Mouse (Mus musculus) lung, embryonic 16.5 days (tissue): Measurements from ENCODE around the gene Cd320. TPM values are rescaled to one million over a fixed set of nuclear protein-coding genes. Genes with fewer than 3 reads are reported as not detected.

Experiments
- ATAC-seq: fragments of 200-750 bp; cut with Nextera tagmentation; 2 replicates; pipeline ENCODE4 v1.8.0; 2017; ENCODE audit warnings: low read depth, mild to moderate bottlenecking, moderate library complexity
- H3K27ac ChIP-seq: fragments of 300-500 bp; sonication (generic); 2 replicates; pipeline ENCODE4 v1.5.1; 2014; ENCODE audit warnings: mild to moderate bottlenecking, control low read depth, low read length
- H3K27me3 ChIP-seq: fragments of 300-500 bp; sonication (generic); 2 replicates; pipeline ENCODE4 v1.6.1; 2014; ENCODE audit warnings: low read depth, low read length, mixed read lengths; ENCODE audit not compliant: control insufficient read depth, insufficient read depth
- H3K36me3 ChIP-seq: fragments of 300-500 bp; sonication (generic); 2 replicates; pipeline ENCODE4 v1.6.1; 2014; ENCODE audit warnings: low read length; ENCODE audit not compliant: control insufficient read depth, insufficient read depth
- H3K4me1 ChIP-seq: fragments of 300-500 bp; sonication (generic); replicated peaks from 2 replicates; pipeline ENCODE4 v1.6.1; 2014; ENCODE audit warnings: low read length, mixed read lengths; ENCODE audit not compliant: control insufficient read depth, insufficient read depth
- H3K4me2 ChIP-seq: fragments of 300-500 bp; sonication (generic); 2 replicates; pipeline ENCODE4 v1.6.1; 2014; ENCODE audit warnings: low read depth, low read length, control low read depth
- H3K4me3 ChIP-seq: fragments of 300-500 bp; sonication (generic); 2 replicates; pipeline ENCODE4 v1.5.1; 2014; ENCODE audit warnings: mild to moderate bottlenecking, low read length, control low read depth
- H3K9ac ChIP-seq: fragments of 300-500 bp; sonication (generic); 2 replicates; pipeline ENCODE4 v1.6.1; 2014; ENCODE audit warnings: low read length, control low read depth
- H3K9me3 ChIP-seq: fragments of 300-500 bp; sonication (generic); 2 replicates; pipeline ENCODE4 v1.6.1; 2016; ENCODE audit warnings: low read length; ENCODE audit not compliant: control insufficient read depth
- WGBS: fragments of 180-500 bp; shearing (Covaris S2); extraction: QIAGEN DNeasy Blood & Tissue Kit; methylation state at CpG from one replicate; pipeline ENCODE4 v1.1.7; 2014; 5-methylcytosine and 5-hydroxymethylcytosine counted together
- polyA plus RNA-seq: library from polyadenylated mRNA; unstranded; fragments of >200 nt; fragmentation: Nextera tagmentation; extraction: Ambion mirVana; gene quantifications from 2 replicates; pipeline ENCODE4 v1.2.1, GENCODE M21; 2015

Cd320 gene
- polyA plus RNA-seq: 63.4 and 67.1 TPM in 2 replicates

- Histone ChIP-seq H3K27me3 (no peaks in the 10 kb centered on the region), H3K4me2 (peak within 1 kb of the TSS; percentile 94), H3K9ac (peak within 1 kb of the TSS; percentile 81), H3K4me3 (peak within 1 kb of the TSS; percentile 88), H3K9me3 (no peaks in the 10 kb centered on the region), H3K27ac (peak within 1 kb of the TSS; percentile 73), H3K4me1 (peaks cover 10% of the 10 kb centered on the region), H3K36me3 (no peaks in the 10 kb centered on the region; the same call in 1 of the 2 replicates)
- under 1% methylated on average over 45 of the region's 45 CpGs for WGBS
- ATAC-seq: peak; percentile 96
Measured at GRCm38 (mm10) chr17:33842966-33843795, at the start of gene Cd320. Gene Cd320 (plus strand): TSS chr17:33843091.

- Histone ChIP-seq H3K4me1 (no peaks in the 10 kb centered on the region), H3K27me3 (no peaks in the 10 kb centered on the region; the same call in 1 of the 2 replicates), H3K4me3 (no peak overlapping the region), H3K36me3 (no peaks in the 10 kb centered on the region), H3K9ac (no peak overlapping the region), H3K4me2 (no peak overlapping the region), H3K27ac (no peak overlapping the region), H3K9me3 (no peaks in the 10 kb centered on the region)
- 42% methylated on average over 3 of the region's 3 CpGs for WGBS
- no peak for ATAC-seq
Measured at GRCm38 (mm10) chr17:33798306-33798705, 44.6 kb upstream of the Cd320 start.

DNA sequence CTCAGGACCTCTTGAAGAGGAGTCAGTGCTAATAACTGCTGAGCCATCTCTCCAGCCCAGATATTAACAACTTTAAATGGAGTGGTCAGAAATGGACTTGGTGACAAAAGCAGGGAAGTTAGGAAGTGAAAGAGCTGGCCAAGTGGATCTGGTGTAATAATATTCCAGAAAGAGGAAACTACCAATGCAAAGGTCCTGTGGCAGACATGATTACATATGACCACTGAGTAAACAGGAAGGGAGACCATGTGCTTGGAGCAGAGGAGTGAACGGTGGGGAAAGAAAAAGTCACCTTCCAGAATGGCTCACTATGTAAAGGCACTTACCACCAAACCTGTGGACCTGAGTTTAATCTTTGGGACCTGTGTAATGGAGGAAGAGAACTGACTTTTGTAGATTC, 43.6 kb upstream of the Cd320 start:
- Histone ChIP-seq H3K9ac (no peak overlapping the region), H3K27me3 (no peaks in the 10 kb centered on the region), H3K4me3 (no peak overlapping the region), H3K4me2 (no peak overlapping the region), H3K27ac (no peak overlapping the region), H3K9me3 (no peaks in the 10 kb centered on the region), H3K36me3 (no peaks in the 10 kb centered on the region), H3K4me1 (no peaks in the 10 kb centered on the region)
- no peak for ATAC-seq
- 26% methylated on average over 1 of the region's 1 CpGs for WGBS

- no peak overlapping the region for H3K4me2 ChIP-seq
- no peak overlapping the region for H3K9ac ChIP-seq
- no peaks in the 10 kb centered on the region for H3K9me3 ChIP-seq
- no peak overlapping the region for H3K27ac ChIP-seq
- no peak overlapping the region for H3K4me3 ChIP-seq
- ATAC-seq: no peak
- H3K4me1 ChIP-seq: 0 out of 2 replicates have a peak, but pooled peaks cover 2% of the 10 kb centered on the region
- 2% methylated on average over 2 of the region's 2 CpGs for WGBS
- no peaks in the 10 kb centered on the region for H3K27me3 ChIP-seq
- no peaks in the 10 kb centered on the region for H3K36me3 ChIP-seq
Measured at GRCm38 (mm10) chr17:33802221-33802620, 40.7 kb upstream of the Cd320 start.

GRCm38 (mm10) chr17:33804205-33804604, 38.7 kb upstream of the Cd320 start:
- Histone ChIP-seq H3K27me3 (no peaks in the 10 kb centered on the region), H3K4me2 (no peak overlapping the region), H3K4me1 (0 out of 2 replicates have a peak, but pooled peaks cover 2% of the 10 kb centered on the region), H3K27ac (peak overlapping the region; percentile 82), H3K9ac (no peak overlapping the region), H3K9me3 (no peaks in the 10 kb centered on the region), H3K4me3 (no peak overlapping the region), H3K36me3 (no peaks in the 10 kb centered on the region)
- WGBS: 56% methylated on average over 4 of the region's 4 CpGs
- ATAC-seq: peak; percentile 69

- no peaks in the 10 kb centered on the region for H3K27me3 ChIP-seq
- H3K4me1 ChIP-seq: 0 out of 2 replicates have a peak, but pooled peaks cover 2% of the 10 kb centered on the region
- H3K36me3 ChIP-seq: no peaks in the 10 kb centered on the region
- peak; percentile 90 for ATAC-seq
- H3K4me2 ChIP-seq: no peak overlapping the region
- H3K9me3 ChIP-seq: no peaks in the 10 kb centered on the region
- WGBS: 25% methylated on average over 1 of the region's 1 CpGs
- peak overlapping the region; percentile 82 for H3K27ac ChIP-seq
- no peak overlapping the region for H3K9ac ChIP-seq
- no peak overlapping the region for H3K4me3 ChIP-seq
Measured at GRCm38 (mm10) chr17:33804745-33805144, 38.1 kb upstream of the Cd320 start.

DNA sequence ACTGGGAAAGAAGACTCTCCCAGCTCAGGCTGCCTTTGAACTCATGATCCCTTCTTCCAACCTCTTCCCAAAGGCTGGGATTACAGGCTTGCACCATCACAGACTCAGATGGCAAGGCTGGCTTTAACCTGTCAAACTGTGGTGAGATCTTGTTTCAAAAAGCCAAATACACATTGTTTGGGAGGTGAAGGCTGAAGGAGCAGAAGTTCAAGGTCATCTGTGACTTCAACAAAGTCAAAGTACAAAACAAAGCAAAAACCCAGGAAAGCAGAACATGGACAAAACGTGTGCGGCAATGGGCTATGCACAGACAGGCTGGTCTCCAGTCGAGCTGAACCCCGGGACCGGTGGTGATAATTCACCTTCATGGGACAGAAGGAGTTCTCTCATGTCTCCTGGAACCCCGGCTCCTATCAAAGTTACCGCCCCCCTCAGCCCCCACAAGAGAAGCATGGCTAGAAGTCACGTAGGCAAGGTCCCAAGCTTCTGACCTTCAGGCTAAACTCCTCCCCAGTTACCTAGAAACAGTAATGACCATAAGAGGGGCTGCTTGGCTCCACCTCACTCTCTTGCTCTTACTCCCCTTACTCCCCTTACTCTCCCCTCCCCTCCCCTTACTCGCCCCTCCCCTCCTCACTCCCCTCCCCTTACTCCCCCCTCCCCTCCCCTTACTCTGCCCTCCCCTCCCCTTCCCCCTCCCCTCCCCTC, 35.6 kb upstream of the Cd320 start:
- H3K36me3 ChIP-seq: no peaks in the 10 kb centered on the region
- H3K4me2 ChIP-seq: no peak overlapping the region
- no peaks in the 10 kb centered on the region for H3K9me3 ChIP-seq
- no peak overlapping the region for H3K4me3 ChIP-seq
- no peak overlapping the region for H3K9ac ChIP-seq
- no peaks in the 10 kb centered on the region for H3K27me3 ChIP-seq
- no peak overlapping the region for H3K27ac ChIP-seq
- no peak for ATAC-seq
- peaks cover 9% of the 10 kb centered on the region for H3K4me1 ChIP-seq
- 47% methylated on average over 8 of the region's 9 CpGs for WGBS

DNA sequence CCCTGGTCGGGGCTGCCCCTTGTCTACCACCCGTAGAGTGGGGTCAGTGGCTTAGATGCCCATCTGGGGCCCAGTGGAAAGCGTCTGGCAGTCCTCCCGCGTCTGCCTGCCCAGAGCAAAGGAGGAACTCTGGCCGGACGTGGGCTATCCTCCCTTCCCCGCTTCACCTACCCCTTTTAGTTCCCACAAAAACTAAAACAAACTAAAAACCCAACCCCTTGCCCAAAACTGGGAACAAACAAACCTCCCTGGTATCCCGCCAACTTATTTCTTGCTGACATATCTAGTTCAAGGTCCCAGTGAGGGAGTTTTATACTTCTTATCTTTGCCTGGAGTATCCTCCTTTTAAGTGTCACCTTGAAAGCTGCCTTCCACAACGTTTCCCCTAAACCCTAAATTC, 34.7 kb upstream of the Cd320 start:
- WGBS: 26% methylated on average over 10 of the region's 10 CpGs
- H3K4me2 ChIP-seq: no peak overlapping the region
- H3K4me3 ChIP-seq: no peak overlapping the region
- H3K27ac ChIP-seq: no peak overlapping the region
- no peaks in the 10 kb centered on the region for H3K9me3 ChIP-seq
- H3K36me3 ChIP-seq: no peaks in the 10 kb centered on the region
- peaks cover 11% of the 10 kb centered on the region for H3K4me1 ChIP-seq
- H3K27me3 ChIP-seq: no peaks in the 10 kb centered on the region
- H3K9ac ChIP-seq: peak overlapping the region; percentile 30; the same call in 1 of the 2 replicates
- ATAC-seq: no peak
